Mouse (Mus musculus) hindbrain, embryonic 13.5 days (tissue): ENCODE data around the gene Zdhhc4. TPM values are rescaled to one million over a fixed set of nuclear protein-coding genes. Genes with fewer than 3 reads are reported as not detected.

Experiments
- ATAC-seq: fragments of 200-750 bp; cut with Nextera tagmentation; 2 replicates; pipeline ENCODE4 v1.8.0; 2017; ENCODE audit warnings: moderate TSS enrichment; ENCODE audit not compliant: low FRiP score
- H3K27ac ChIP-seq: fragments of 300-500 bp; sonication (generic); 2 replicates; pipeline ENCODE4 v1.5.1; 2015; ENCODE audit warnings: inconsistent platforms, mild to moderate bottlenecking, moderate library complexity
- H3K27me3 ChIP-seq: fragments of 300-500 bp; sonication (generic); 2 replicates; pipeline ENCODE4 v1.6.1; 2015; ENCODE audit warnings: mild to moderate bottlenecking, inconsistent platforms
- H3K36me3 ChIP-seq: fragments of 300-500 bp; sonication (generic); 2 replicates; pipeline ENCODE4 v1.6.1; 2015; ENCODE audit warnings: mild to moderate bottlenecking, inconsistent platforms
- H3K4me1 ChIP-seq: fragments of 300-500 bp; sonication (generic); replicated peaks from 2 replicates; pipeline ENCODE4 v1.6.1; 2015; ENCODE audit warnings: inconsistent platforms
- H3K4me2 ChIP-seq: fragments of 300-500 bp; sonication (generic); 2 replicates; pipeline ENCODE4 v1.6.1; 2015; ENCODE audit warnings: inconsistent platforms, mild to moderate bottlenecking, moderate library complexity
- H3K4me3 ChIP-seq: fragments of 300-500 bp; sonication (generic); 2 replicates; pipeline ENCODE4 v1.5.1; 2015; ENCODE audit warnings: mild to moderate bottlenecking, inconsistent platforms
- H3K9ac ChIP-seq: fragments of 300-500 bp; sonication (generic); 2 replicates; pipeline ENCODE4 v1.6.1; 2015; ENCODE audit warnings: mild to moderate bottlenecking, inconsistent platforms
- H3K9me3 ChIP-seq: fragments of 300-500 bp; sonication (generic); 2 replicates; pipeline ENCODE4 v1.6.1; 2016; ENCODE audit warnings: inconsistent platforms
- WGBS: fragments of 180-500 bp; shearing (Covaris S2); methylation state at CpG from one replicate; pipeline ENCODE4 v1.1.7; 2015; 5-methylcytosine and 5-hydroxymethylcytosine counted together
- polyA plus RNA-seq: library from polyadenylated mRNA; unstranded; fragments of >200 nt; fragmentation: Nextera tagmentation; extraction: Ambion mirVana; gene quantifications from 2 replicates; pipeline ENCODE4 v1.2.1, GENCODE M21; 2015

The Zdhhc4 gene
- polyA plus RNA-seq, 1 experiment from 2014 or later = 75.4 TPM

DNA sequence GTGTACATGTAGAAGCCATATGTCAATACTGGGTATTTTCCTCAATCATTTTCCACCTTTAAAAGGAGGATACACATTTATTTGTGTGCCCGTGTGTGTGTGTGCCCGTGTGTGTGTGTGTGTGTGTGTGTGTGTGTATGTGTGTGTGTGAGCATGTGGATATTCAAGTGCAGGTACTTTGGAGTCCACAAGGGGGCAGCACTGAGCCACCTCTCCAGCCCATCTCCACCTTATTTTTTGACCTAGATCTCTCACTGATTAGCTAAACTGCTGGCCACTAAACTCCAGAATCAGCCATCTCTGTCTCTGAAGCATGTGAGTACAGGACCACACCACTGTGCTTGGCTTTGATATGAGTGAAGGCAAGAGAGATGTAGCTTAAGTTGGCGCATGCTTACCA lies 34.2 kb downstream of the Zdhhc4 start:
- H3K4me2 ChIP-seq = no peak overlapping the region
- no peak overlapping the region for H3K27ac ChIP-seq
- H3K4me1 ChIP-seq = peaks cover 15% of the 10 kb centered on the region
- WGBS = 94% methylated on average over 3 of the region's 3 CpGs
- H3K36me3 ChIP-seq = peaks cover 22% of the 10 kb centered on the region
- peaks cover 53% of the 10 kb centered on the region for H3K27me3 ChIP-seq
- H3K4me3 ChIP-seq = no peak overlapping the region
- ATAC-seq = no peak
- H3K9me3 ChIP-seq = no peaks in the 10 kb centered on the region
- no peak overlapping the region for H3K9ac ChIP-seq

DNA sequence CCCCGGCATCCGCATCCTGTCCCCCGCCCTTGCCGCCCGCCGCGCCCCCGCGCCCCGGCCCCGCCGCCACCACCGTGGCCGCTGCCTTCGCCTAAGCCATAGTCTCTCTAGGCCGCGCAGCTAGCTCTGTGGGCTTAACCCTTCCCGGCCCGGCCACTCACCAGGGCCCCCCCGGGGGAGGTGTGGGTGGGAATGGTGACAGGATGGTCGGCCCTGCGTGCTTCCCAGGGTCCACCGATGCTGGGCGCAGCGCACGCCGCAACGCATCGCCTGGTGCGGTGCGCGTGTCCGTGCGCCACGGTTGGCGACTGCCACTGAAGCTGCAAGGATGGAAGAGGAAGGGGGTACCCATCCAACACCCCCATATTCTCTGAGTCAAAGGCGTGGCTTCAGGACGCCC lies 35.7 kb downstream of the Zdhhc4 start, which contains the start of gene Zfp853:
TSS of gene Zfp853 (minus strand) at position 220 of the 400 bp plus-strand sequence.
- Histone ChIP-seq H3K4me1 (peaks cover 22% of the 10 kb centered on the region), H3K4me3 (peak within 1 kb of the TSS; percentile 48), H3K36me3 (peaks cover 14% of the 10 kb centered on the region; the same call in 1 of the 2 replicates), H3K27ac (no peak within 1 kb of the TSS), H3K27me3 (peaks cover 68% of the 10 kb centered on the region), H3K9me3 (no peaks in the 10 kb centered on the region), H3K4me2 (peak within 1 kb of the TSS; percentile 71), H3K9ac (peak within 1 kb of the TSS; percentile 74)
- no peak for ATAC-seq
- 4% methylated on average over 23 of the region's 38 CpGs for WGBS

DNA sequence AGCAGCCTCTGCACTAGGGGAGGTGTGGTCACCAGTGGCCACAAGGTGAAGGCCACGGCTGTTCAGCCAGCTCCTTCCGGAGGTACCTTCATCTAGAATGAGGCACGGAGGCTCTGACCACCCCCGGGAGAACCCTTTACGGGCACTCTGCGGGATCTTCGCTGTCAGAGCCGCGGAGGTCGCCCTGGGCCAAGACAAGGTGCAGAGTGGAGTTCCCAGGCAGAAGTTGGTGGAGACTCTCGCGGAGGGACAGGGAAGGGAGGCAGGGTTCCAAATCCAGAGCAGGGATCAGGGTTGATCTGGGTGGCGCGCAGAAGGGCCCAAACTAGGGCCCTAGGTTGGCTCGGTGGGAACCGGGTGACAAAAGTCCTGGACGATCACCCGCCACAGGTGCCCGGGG lies 36.2 kb downstream of the Zdhhc4 start:
- peaks cover 27% of the 10 kb centered on the region for H3K4me1 ChIP-seq
- H3K27ac ChIP-seq = no peak overlapping the region
- no peaks in the 10 kb centered on the region for H3K9me3 ChIP-seq
- H3K4me3 ChIP-seq = peak overlapping the region; percentile 48
- peaks cover 73% of the 10 kb centered on the region for H3K27me3 ChIP-seq
- H3K36me3 ChIP-seq = peaks cover 13% of the 10 kb centered on the region; the same call in 1 of the 2 replicates
- 3% methylated on average over 19 of the region's 19 CpGs for WGBS
- H3K4me2 ChIP-seq = peak overlapping the region; percentile 71
- no peak for ATAC-seq
- H3K9ac ChIP-seq = peak overlapping the region; percentile 74

DNA sequence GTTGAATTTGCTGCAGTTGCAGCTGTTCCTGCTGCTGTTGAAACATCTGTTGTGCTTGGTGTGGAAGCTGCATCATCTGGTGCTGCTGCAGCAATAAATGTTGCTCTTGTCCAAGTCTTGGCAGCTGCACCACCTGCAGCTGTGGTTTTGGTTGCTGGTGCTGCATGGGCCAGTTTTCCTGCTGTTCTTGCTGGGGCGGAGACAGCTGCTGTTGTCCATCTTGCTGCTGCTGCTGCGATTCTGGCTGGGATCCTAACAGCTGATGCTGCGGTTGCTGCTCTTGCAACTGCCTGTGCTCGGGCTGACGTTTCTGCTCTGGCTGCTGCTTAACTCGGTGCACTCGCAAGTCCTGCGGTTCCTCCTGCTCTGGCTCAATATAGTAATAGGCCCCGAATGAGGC lies 39.8 kb downstream of the Zdhhc4 start:
- no peak overlapping the region for H3K4me2 ChIP-seq
- no peak overlapping the region for H3K4me3 ChIP-seq
- peaks cover 7% of the 10 kb centered on the region; the same call in 1 of the 2 replicates for H3K36me3 ChIP-seq
- H3K4me1 ChIP-seq = peaks cover 31% of the 10 kb centered on the region
- H3K27me3 ChIP-seq = peaks cover 99% of the 10 kb centered on the region
- no peak overlapping the region for H3K27ac ChIP-seq
- 71% methylated on average over 9 of the region's 9 CpGs for WGBS
- no peak for ATAC-seq
- no peaks in the 10 kb centered on the region for H3K9me3 ChIP-seq
- H3K9ac ChIP-seq = no peak overlapping the region

DNA sequence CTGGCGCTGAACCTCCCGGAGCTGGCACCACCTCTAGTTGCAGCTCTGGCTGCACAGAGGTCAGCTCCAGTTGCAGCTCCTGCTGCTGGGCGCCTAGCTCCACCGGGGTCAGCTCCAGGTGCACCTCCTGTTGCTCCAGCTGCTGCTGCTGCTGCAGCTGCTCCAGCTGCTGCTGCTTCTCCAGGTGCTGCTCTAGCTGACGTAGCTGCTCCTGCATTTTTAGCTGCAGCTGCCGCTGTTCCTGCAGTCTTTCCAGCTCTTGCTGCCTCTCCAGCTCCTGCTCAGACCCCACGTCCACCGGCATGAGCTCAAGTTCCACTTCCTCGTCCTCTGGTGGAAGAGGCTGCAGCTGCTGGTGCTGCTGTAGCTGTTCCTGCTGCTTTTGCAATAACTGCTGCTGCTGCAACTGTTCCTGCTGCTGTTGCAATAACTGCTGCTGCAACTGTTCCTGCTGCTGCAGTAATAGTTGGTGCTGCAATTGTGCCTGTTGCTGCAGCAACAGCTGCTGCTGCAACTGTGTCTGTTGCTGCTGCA lies 40.6 kb downstream of the Zdhhc4 start:
- Histone ChIP-seq H3K9me3 (no peaks in the 10 kb centered on the region), H3K36me3 (peaks cover 7% of the 10 kb centered on the region; the same call in 1 of the 2 replicates), H3K4me2 (peak overlapping the region; percentile 48), H3K27me3 (peaks cover 95% of the 10 kb centered on the region), H3K9ac (peak overlapping the region; percentile 56; the same call in 1 of the 2 replicates), H3K27ac (no peak overlapping the region), H3K4me3 (peak overlapping the region; percentile 30), H3K4me1 (peaks cover 26% of the 10 kb centered on the region)
- ATAC-seq = no peak
- WGBS = 16% methylated on average over 9 of the region's 9 CpGs

DNA sequence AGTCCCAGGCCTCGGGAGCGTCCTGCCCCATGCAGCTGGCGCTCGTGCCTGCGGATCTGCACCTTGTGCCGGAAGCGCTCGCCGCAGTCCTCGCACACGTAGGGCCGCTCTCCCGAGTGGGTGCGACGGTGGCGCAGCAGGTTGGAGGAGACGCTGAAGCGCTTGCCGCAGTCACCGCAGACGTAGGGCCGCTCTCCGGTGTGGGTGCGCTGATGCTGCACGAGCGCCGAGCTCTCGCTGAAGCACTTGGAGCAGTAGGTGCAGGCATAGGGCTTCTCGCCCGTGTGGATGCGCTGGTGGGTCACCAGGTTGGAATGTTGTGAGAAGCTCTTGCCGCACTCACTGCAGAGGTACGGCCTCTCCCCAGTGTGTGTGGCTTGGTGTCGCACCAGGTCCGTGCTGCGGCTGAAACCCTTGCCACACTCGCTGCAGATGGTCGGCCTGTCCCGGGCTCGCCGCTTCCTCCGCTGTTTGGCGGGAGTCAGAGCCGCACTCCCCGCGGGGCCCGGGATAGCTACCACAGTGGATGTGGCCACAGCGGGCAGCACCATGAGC lies 41.2 kb downstream of the Zdhhc4 start:
- peak overlapping the region; percentile 48 for H3K4me2 ChIP-seq
- H3K4me3 ChIP-seq = peak overlapping the region; percentile 30
- peaks cover 20% of the 10 kb centered on the region for H3K4me1 ChIP-seq
- peaks cover 89% of the 10 kb centered on the region for H3K27me3 ChIP-seq
- ATAC-seq = no peak
- H3K27ac ChIP-seq = no peak overlapping the region
- no peaks in the 10 kb centered on the region for H3K9me3 ChIP-seq
- 2% methylated on average over 47 of the region's 48 CpGs for WGBS
- peak overlapping the region; percentile 56 for H3K9ac ChIP-seq
- H3K36me3 ChIP-seq = peaks cover 7% of the 10 kb centered on the region; the same call in 1 of the 2 replicates

DNA sequence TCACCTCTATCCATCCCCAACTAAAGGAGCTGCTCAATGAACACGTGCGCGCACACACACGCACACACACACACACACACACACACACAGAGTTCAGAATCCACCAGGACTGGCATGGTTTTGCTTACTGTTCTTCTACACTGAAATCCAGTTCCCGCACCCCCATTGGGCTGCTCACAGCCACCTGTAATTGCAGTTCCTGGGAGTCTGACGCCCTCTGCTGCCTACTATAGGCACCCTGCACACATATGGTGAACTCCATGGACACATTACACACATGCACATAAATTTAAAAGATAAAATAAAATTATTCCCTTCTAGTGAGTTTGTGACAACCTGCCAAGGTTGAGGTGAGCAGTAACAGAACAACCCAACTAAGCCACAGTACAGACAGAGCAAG lies 44.3 kb downstream of the Zdhhc4 start:
- H3K36me3 ChIP-seq = peaks cover 7% of the 10 kb centered on the region; the same call in 1 of the 2 replicates
- 49% methylated on average over 6 of the region's 6 CpGs for WGBS
- no peaks in the 10 kb centered on the region for H3K9me3 ChIP-seq
- no peak overlapping the region for H3K9ac ChIP-seq
- H3K4me1 ChIP-seq = peaks cover 16% of the 10 kb centered on the region
- no peak overlapping the region for H3K27ac ChIP-seq
- no peak overlapping the region for H3K4me2 ChIP-seq
- H3K4me3 ChIP-seq = no peak overlapping the region
- H3K27me3 ChIP-seq = peaks cover 69% of the 10 kb centered on the region
- ATAC-seq = no peak

DNA sequence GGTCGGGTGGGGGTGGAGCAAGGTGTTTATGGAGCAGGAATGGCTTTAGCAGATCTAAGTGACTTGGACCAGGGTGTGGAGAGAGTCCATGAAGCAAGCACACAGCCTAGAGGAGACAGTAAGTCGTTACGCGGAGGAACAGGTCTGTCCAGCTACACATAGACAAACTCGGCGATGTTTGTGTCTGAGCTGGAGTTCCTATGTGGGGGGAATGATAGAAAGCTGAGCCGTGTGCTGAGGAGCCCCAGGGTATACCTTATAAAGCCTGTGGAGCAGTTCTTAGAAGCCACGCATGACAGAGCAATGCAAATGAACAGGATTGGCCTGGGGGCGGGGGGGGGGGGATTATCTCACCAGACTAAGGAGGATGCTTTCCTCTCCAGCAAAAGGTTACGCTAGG lies 49.8 kb downstream of the Zdhhc4 start:
- WGBS = 41% methylated on average over 10 of the region's 10 CpGs
- H3K36me3 ChIP-seq = no peaks in the 10 kb centered on the region
- H3K4me1 ChIP-seq = no peaks in the 10 kb centered on the region
- no peak overlapping the region for H3K9ac ChIP-seq
- no peaks in the 10 kb centered on the region for H3K9me3 ChIP-seq
- no peak overlapping the region for H3K4me3 ChIP-seq
- H3K27me3 ChIP-seq = peaks cover 35% of the 10 kb centered on the region; the same call in 1 of the 2 replicates
- ATAC-seq = no peak
- H3K27ac ChIP-seq = no peak overlapping the region
- no peak overlapping the region for H3K4me2 ChIP-seq

DNA sequence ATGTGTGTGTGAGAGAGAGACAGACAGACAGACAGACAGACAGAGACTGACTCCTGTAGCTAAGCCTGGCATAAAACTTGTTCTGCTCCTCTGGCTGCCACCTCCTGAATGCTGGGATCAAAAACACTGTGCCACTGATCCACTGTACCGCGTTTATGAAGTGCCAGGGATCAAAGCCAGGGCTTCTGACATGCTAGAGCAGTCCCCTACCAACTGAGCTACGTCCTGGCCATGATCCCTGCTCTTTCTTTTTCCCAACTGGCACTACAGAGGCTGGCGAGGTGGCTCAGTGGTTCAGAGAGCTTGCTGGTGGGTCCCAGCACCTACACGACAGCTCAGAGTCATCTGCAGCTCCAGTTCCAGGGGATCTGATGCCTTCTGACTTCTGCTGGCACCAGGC lies 53.3 kb downstream of the Zdhhc4 start:
- ATAC-seq = no peak
- Histone ChIP-seq H3K27ac (no peak overlapping the region), H3K4me3 (no peak overlapping the region), H3K27me3 (peaks cover 33% of the 10 kb centered on the region; the same call in 1 of the 2 replicates), H3K9ac (0 out of 2 replicates have a peak overlapping the region, but pooled peaks have one; percentile 29), H3K36me3 (no peaks in the 10 kb centered on the region), H3K4me1 (peaks cover 14% of the 10 kb centered on the region), H3K4me2 (no peak overlapping the region), H3K9me3 (no peaks in the 10 kb centered on the region)
- WGBS = 62% methylated on average over 5 of the region's 5 CpGs

DNA sequence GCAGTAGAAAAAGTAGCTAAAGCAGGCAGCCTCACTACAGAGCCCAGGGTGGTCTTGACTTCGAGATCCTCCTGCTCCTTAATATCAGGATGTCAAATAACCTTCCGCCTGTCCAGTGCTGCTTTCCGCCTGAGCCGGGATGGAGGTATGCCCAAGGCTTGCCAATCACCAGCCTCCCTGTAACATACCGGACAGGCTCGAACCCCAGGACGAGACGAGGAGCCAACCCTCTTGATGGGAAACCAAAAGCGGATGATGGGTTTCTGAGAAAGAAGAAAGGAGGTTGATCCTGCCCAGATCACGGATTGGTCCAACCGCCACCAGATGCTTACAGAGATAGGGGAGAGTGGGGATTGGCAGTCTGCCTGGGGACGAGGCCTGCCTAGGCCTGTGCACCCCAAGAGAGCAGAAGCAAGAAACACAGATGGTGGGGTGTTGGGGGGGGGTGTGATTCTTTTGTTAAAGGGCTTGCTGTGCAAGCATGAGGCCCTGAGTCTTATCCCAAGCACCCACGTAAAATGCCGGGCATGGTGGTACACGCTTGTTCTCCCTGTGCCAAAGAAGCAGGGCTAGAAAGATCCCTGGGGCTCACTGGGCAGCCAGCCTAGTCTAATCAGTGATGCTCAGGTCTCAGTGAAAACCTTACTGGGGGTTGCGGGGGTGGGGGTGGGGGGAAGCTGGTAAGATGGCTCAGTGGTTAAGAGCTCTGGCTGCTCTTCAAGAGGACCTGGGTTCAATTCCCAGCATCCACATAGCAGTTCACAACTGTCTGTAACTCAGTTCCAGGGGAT lies 56.3 kb downstream of the Zdhhc4 start:
- Histone ChIP-seq H3K36me3 (no peaks in the 10 kb centered on the region), H3K9ac (no peak overlapping the region), H3K4me2 (no peak overlapping the region), H3K4me3 (no peak overlapping the region), H3K4me1 (peaks cover 35% of the 10 kb centered on the region), H3K9me3 (no peaks in the 10 kb centered on the region), H3K27me3 (peaks cover 12% of the 10 kb centered on the region; the same call in 1 of the 2 replicates), H3K27ac (no peak overlapping the region)
- 85% methylated on average over 16 of the region's 16 CpGs for WGBS
- ATAC-seq = no peak

DNA sequence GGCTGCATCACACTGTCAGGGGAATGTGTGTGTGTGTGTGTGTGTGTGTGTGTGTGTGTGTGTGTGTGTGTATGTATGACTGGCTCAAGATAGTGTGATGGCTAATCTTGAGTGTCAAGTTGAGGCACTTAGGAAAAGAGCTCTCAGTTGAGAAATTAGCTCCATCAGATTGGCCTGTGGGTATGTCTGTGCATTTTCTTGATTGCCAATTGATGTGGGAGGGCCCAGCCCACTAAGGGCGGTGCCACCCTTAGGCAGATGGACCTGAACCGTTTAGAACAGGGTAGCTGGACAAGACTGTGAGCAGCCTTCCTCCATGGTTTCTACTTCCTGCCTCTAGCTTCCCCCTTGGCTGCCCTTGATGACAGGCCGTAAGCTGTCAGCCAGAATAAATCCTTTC lies 56.9 kb downstream of the Zdhhc4 start:
- WGBS = 85% methylated on average over 3 of the region's 3 CpGs
- H3K4me2 ChIP-seq = no peak overlapping the region
- no peaks in the 10 kb centered on the region for H3K36me3 ChIP-seq
- ATAC-seq = no peak
- no peaks in the 10 kb centered on the region for H3K9me3 ChIP-seq
- peaks cover 12% of the 10 kb centered on the region; the same call in 1 of the 2 replicates for H3K27me3 ChIP-seq
- peaks cover 38% of the 10 kb centered on the region for H3K4me1 ChIP-seq
- no peak overlapping the region for H3K27ac ChIP-seq
- H3K4me3 ChIP-seq = no peak overlapping the region
- H3K9ac ChIP-seq = no peak overlapping the region

DNA sequence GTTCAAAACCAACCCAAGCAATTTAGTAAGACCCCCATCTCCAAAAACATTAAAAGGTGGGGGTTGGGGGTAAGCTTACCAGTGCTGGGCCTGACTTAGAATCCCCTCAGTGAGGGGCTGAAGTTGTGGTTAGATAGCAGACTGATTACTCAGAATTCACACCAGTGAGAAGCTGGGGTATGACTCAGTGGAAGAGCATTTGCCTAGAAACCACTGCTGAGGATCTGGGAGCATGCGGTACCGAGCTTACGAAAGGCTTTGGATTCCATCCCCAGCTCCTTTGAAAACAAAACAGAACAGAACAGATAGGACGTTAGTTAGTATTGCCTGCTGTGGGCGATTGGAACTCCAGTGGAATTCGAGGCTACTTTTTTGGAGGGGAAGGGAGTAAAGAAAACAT lies 57.4 kb downstream of the Zdhhc4 start:
- Histone ChIP-seq H3K4me1 (peaks cover 43% of the 10 kb centered on the region), H3K27ac (no peak overlapping the region), H3K9ac (no peak overlapping the region), H3K36me3 (no peaks in the 10 kb centered on the region), H3K4me2 (peak overlapping the region; percentile 90; the same call in 1 of the 2 replicates), H3K4me3 (no peak overlapping the region), H3K9me3 (no peaks in the 10 kb centered on the region), H3K27me3 (peaks cover 12% of the 10 kb centered on the region; the same call in 1 of the 2 replicates)
- ATAC-seq = no peak
- 87% methylated on average over 6 of the region's 6 CpGs for WGBS
